Mouse (Mus musculus) small intestine, adult 2 months (tissue): ENCODE results near the gene Padi3.

Experiments used
- CTCF ChIP-seq: fragments of 200-500 bp; IDR thresholded peaks from 2 replicates; pipeline ENCODE4 v1.5.1; 2012; ENCODE audit warnings: low read depth, mild to moderate bottlenecking, control low read depth, inconsistent platforms, low read length, moderate library complexity, mixed read lengths; ENCODE audit not compliant: insufficient replicate concordance, insufficient read length; ENCODE audit errors: extremely low read depth
- POLR2A ChIP-seq: fragments of 200-500 bp; IDR thresholded peaks from 2 replicates; pipeline ENCODE4 v1.6.1; 2012; ENCODE audit warnings: low read depth, mild to moderate bottlenecking, control low read depth, inconsistent platforms, low read length, moderate library complexity

- TF ChIP-seq POLR2A, result no peak
- TF ChIP-seq CTCF, result no peak
These were observed 69.0 kb downstream of the Padi3 start for GRCm38 (mm10) chr4:140741401-140741800.
